Mouse (Mus musculus): ENCODE data around the gene Ryr2.

The Ryr2 gene

DNA sequence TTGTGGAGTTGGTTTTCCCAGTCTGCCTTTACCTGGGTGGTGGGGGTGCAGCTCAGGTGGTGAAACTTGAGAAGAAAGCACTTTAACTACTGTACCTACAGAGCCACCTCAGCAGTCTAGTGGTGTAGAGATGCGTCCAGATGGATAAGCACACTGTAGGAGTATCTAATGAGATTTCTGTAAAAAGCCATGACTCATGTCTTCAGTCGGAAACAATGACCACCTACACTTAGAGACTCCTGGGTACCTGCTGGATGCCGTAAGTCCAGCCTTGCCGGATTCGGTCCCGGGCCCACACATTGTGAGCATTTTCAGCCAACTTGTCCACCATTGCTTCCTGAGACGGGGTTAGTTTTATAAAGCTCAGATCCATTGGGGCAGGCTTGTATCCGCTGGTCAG is 334.6 kb downstream of the Ryr2 start:
- DNase-seq (ENCODE audit: low read depth, low spot score): peak; percentile 51

DNA sequence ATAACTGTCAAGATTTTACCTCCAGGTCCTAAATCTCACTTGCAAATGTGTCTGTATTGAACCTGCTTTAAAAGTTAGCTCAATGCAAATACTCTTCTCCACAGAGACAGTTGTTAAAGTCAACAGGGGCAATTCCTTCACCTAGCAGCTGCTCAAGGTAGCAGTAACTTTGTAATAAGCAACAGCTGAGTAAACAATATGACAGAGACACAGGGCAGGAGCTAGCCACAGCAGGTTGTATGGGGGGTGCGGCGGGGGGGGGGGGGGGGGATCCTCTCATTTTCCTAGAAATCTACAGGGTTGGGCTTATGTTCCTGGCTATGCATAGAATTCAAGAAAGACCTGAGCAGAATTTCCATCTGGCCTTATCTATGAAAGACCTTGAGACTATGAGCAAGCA is 339.8 kb downstream of the Ryr2 start:
- no peak for DNase-seq (ENCODE audit: low read depth, low spot score)

DNA sequence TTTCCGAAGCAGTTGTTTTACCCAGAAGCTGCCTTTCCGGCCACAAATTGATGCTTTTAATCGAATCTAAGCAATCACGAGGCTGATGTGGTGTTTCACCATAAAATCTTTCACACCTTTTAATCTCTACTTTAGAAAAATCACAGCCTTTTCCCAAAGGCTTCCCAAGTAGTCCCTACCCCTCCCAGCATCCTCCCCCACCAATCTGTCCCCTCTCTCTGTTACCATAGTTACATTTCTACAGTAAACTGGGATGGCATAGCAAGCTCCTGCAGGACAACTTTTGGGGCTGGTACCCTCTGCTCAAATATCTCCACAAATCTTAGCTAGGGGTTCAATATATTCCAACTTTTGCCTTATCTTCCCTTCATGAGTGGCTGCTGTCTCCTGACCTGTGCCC is 342.8 kb downstream of the Ryr2 start:
- DNase-seq (ENCODE audit: low read depth, low spot score): peak; percentile 68

DNA sequence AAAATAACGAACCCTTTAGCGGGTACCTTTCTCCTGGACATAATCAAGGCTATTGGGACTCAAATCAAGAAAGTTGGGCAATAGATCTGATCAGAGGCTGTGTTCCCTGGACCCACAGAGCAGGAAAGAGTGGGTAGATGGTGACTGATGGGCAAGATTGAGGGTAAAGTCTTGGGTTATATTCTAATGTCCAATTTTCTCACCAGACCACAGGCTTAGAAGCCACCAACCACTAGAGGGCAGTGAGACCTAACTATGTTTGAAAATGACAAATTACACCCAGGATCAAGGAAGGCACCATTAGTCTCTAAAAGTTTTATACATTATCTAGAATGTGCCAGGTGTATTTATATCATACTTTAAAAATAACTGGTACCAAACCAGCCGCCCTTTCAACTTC is 343.6 kb downstream of the Ryr2 start:
- DNase-seq (ENCODE audit: low read depth, low spot score): peak; percentile 77

DNA sequence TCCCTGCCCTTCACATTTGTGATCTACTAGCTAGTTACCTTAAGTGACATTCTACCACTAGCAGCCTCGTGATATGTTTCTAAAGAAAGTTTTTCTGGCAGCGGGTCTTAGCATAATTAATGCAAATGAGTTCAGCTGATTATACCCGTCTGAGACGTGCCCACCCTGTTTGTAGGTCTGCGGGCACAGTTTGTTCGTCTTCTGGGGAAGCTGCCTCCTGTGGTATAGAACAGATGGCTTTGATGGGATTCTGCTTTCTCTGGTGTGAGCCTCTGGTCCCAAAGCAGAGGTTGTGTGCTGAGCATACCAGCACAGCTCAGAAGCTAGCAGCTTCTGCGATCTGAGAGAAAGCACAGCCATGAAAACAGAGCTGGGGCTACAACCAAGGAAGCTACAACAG is 348.9 kb downstream of the Ryr2 start:
- DNase-seq (ENCODE audit: low read depth, low spot score): peak; percentile 73

DNA sequence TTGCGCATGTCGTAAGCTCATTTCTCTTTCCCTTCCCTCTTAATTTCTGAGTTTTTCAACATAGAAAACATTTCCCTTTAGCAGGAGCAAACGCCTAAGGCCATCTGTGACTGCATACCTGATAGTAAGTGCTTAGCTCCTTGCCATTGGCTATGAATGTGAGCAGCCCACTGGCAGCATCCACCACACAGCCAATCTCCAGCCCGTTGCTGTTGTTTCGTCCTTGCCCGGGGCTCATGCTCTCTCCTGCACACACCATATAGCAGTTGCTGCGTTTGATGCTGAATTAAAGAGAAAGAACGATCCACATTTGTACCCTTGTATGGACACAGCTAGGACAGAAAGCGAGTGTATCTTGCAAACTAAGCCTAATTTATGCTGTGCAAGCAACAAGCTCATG is 361.3 kb downstream of the Ryr2 start:
- DNase-seq (ENCODE audit: low read depth, low spot score): no peak

DNA sequence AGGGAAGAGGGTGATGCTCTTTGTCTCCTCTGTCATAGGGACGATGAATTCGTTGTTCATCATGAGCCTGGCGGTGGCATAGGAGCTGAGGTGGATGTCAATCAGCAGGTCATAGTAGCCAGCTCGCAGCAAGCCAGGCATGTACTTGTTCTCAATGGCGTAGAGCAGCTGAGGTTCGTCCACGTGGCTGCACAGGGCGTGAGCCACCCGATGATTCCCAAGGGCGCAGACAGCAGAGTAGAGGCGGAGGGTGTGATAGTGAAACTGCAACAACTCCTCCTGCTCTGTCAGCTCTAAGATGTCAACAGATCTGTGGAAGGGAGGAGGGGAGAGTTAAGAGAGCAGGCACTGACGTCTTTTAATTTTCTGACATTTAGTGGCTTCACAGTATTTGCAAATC is 368.5 kb downstream of the Ryr2 start:
- peak; percentile 53 for DNase-seq (ENCODE audit: low read depth, low spot score)

DNA sequence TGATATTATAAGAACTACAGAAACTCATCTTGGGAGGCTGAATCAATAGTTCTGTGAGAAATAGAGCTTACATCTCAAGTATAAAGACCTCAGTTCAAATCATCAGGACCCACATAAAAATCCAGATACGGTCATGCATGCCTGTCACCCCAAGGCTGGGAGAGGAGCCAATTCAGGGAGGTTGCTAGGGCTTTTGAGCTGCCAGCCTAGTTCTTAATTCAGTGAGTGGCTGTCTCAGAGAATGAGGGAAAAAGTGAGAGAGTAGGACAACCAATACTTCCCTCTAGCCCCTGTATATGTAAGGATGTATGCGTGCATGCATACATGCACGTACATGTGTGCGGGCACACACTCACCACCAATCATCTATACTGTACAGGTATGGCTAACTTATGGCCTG is 390.5 kb downstream of the Ryr2 start:
- DNase-seq (ENCODE audit: low read depth, low spot score): no peak

DNA sequence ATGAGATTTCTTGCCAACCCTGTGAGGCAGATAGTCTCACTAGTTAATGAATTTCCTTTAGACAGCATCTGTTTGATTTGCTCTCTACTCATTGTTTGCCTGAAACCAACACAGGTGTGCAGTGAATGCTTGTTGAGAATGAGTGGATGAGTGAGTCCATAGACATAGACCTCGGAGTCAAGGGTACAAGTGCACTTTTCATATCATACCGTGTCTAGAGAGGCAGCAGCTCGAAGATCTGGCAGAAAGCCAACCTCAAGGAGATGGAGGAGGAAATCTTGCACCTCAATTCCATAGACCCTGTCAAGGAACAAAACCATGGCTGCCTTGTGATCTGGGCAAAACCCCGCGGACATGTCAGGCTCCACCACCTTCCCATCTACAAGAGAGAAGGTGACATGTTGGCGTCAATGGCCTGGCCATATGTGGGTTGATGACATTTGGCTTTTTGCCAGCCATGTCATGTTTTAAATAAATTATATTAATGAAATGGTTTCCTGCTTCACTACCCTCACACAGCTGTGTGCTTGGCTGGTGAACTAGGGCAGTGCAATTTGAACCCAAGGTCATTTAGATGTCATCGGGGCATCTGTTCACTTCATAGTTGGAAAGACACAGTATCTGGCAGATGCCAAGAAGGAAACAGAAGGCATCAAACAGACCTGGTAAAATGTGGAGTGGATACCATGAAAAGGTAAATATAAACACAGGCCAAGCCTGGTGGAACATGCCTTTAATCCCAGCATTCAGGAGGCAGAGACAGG is 396.9 kb downstream of the Ryr2 start:
- peak; percentile 42 for DNase-seq (ENCODE audit: low read depth, low spot score)

DNA sequence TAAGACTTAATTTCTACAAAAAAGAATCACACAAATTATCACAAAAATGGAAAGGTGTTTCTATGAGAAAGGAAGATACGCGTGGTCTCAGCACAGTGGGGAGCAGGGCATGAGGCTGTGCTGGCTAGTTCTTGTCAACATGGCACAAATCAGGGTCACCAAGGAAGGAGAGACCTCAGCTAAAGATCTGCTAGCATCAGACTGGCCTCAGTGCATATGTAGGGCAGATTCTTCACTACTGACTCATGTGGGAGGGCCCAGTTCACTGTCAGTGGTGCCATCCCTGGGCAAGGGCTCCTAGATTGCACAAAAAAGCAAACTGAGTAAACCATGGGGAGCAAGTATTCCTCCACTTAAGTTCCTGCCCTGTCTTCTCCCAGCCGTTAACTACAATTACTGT is 405.0 kb downstream of the Ryr2 start:
- DNase-seq (ENCODE audit: low read depth, low spot score): peak; percentile 31

DNA sequence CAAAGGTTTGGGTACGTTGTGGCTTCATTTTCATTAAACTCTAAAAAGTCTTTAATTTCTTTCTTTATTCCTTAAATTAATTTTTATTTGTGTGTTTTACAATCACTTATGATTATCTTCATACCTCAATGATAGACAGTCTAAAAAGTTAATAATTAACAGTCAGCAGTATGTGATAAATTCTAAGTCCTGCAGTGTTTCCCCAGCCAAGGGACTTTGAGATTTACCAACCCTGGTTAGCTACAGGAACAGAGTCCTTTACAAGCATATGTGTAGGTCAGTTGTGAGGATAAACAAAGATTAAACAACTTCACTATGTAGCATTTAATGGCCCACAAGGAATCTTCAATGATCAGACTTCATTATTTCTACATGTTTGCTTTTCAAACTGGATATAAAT is 410.2 kb downstream of the Ryr2 start:
- DNase-seq (ENCODE audit: low read depth, low spot score): no peak

DNA sequence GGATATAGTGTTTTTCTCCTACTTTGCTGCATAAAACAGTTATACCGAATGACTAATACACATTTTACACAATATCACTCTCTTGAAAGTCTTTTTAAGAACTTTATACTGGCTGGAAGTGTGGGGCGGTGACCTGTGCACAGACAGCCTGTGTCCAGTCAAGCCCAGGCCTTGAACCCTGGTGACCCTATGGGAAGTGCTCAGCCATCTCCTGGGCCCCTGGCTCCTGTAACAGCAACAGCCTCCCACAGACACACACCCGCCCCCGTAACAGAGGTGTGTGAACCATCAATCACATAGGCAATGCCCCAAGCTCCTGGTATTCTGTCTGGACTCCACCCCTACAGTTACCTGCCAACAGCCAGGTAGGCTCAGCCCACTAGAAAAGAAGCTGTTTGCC is 424.9 kb downstream of the Ryr2 start:
- DNase-seq (ENCODE audit: low read depth, low spot score): no peak

DNA sequence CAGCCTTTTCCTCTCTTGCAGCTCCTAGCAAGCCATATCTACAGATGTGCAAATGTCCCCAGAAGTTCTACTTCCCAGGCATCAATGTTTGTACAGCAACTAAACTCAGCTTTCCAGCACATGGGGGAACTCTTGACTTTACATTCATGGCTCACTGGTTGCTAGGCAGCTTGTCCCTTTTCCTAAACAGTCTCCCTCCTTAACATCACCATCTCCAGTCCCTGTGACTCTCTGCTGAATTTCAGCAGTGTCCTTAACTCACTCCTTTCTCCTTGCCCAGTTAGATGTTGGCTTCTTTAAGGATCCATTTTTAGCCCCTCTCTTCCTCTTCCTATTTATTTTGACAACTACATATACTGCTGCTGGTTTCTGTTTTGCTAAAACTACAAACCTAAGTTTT is 443.9 kb downstream of the Ryr2 start:
- peak; percentile 41 for DNase-seq (ENCODE audit: low read depth, low spot score)

DNA sequence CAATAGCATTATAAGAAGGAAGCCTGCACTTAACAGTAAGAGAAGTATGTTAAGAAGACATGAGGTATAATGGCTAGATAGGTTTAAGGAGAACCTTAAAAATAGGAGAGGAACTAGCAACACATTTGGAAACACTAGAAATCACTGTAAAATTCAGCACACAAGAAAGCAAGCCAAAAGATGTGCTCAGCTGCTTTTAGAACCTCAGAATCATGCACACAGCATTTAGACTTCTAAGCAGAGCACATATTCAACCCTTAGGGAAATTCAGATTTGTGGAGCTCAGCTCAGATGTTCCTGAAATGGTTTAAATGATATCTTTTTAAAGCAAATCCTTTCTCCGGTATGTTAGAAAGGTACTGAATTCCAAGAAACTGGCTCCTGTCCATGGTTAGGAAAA is 461.9 kb downstream of the Ryr2 start:
- peak; percentile 68 for DNase-seq (ENCODE audit: low read depth, low spot score)

DNA sequence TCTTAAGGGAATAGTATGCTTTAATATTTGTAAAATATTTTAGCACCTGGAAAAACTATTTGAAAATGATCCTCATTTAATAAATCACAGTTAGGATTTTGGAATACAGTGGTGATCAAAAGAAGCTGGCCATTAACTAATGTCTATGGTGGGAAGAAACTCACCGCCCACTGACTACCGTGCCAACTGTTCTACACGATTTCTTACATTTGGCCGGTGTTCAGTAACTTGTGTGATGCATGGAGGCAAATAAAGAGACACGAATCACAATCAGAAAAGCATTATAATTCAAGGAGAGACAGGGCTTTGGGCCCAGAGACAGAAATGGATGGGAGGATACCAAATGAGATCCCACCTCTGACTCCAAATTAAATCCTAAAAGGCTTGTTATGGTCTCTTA is 470.4 kb downstream of the Ryr2 start:
- DNase-seq (ENCODE audit: low read depth, low spot score): peak; percentile 66

DNA sequence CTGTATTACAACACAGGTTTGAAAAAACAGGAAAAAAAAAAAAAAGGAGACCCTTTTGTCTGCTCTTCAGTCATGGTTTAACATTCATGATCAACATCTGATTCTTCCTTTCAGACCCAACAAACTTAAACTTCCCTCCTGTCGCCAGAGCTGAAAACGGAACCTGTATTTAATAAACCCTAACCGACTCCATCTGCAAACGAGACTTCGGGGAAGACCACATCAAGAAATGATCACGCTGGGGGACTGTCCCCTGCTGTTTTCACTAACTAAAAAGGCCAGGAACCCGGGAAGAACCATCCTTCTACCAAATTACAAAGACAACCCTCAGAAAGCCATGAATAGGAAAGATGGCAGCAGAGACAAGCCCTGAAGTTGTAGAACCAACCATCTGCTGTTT is 482.2 kb downstream of the Ryr2 start:
- DNase-seq (ENCODE audit: low read depth, low spot score): no peak

DNA sequence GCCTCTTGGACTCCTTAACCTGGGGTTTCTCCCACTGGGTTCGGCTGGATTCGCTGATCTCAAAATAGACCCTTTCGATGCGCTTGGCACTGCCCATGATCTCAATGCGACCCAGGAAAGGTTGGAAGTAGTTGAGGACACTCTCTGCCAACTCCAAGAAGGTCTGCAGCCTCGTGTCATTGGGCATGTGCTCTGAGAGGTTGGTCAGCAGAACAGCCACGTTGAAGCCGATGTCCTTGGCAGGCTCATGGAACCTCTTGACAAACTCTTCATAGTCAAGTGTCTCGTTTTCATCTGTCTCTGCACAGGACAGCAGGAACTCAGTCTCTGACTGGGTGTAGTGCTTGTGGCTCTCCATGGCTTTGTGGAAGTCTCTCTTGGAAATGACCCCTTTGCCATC is 511.3 kb downstream of the Ryr2 start:
- DNase-seq (ENCODE audit: low read depth, low spot score): no peak

DNA sequence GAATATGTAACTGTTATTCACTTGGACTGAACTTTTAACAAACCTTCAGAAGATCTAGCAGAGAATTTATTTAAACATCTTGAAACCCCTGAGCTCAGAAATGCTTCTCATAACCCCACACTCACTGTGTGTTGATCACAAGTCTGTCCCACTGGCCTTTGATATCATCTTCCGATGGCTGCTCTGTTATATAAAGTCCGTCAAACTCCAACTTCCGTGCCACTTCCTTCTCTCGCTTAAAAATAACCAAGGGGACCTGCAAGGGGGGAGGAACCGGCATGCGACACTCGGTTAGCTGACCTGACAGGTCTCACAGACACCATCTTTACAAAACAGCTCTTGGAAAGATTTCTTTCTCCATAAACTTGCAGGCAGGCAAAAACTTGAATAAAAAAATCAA is 521.5 kb downstream of the Ryr2 start:
- DNase-seq (ENCODE audit: low read depth, low spot score): no peak

DNA sequence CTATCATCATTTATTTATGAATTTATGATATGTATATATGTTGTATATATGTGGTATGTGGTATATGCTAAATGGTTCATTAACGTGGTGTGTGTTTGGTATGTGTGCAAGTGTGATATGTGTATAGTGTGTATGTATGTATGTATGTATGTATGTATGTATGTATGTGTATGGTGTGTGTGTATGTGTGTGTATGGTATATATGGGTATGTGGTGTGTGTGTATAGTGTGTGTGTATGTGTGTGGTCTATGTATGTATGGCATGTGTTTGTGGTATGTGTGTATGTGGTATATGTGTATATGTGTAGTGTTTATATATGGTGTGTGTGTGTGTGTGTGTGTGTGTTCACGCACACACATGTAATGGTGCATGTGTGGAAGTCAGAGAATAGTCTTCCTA is 534.2 kb downstream of the Ryr2 start:
- DNase-seq (ENCODE audit: low read depth, low spot score): no peak

DNA sequence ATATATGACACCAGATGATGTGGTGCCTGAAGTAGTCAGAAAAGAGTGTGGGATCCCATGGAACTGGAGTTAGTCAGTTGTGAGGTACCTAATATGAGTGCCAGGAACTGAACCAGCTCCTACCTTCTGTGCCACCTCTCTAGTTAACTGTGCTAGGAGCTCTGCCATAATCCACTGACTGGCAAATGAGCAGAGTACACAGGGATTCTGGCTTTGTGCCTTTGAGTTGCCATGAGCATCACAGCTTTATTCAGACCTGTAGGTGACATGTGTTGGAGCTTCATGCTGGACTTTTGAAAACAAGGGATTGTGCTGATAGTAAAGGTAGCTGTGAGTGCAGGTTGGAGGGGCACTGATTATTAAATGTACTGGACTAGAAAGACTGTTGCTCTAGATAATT is 539.4 kb downstream of the Ryr2 start:
- peak; percentile 54 for DNase-seq (ENCODE audit: low read depth, low spot score)

DNA sequence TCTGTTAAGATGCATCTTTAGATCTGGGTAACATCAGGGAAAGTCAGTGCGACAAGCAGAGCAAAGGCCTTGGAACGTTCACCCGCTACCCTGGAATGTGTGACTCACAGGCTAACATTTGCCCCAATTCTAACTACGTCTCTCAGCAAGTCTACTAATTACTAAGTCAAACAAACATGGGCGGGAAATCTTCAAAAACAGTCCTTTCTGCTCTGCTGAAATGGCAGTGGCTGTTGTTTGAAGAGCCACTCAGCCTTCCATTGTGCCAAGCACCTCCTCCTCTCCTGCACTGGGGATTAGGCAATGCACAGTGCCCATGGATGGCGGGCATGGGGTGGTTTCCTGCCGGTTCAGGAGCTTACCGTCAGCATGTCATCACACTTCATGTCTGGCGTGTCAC is 540.3 kb downstream of the Ryr2 start:
- DNase-seq (ENCODE audit: low read depth, low spot score): peak; percentile 66

DNA sequence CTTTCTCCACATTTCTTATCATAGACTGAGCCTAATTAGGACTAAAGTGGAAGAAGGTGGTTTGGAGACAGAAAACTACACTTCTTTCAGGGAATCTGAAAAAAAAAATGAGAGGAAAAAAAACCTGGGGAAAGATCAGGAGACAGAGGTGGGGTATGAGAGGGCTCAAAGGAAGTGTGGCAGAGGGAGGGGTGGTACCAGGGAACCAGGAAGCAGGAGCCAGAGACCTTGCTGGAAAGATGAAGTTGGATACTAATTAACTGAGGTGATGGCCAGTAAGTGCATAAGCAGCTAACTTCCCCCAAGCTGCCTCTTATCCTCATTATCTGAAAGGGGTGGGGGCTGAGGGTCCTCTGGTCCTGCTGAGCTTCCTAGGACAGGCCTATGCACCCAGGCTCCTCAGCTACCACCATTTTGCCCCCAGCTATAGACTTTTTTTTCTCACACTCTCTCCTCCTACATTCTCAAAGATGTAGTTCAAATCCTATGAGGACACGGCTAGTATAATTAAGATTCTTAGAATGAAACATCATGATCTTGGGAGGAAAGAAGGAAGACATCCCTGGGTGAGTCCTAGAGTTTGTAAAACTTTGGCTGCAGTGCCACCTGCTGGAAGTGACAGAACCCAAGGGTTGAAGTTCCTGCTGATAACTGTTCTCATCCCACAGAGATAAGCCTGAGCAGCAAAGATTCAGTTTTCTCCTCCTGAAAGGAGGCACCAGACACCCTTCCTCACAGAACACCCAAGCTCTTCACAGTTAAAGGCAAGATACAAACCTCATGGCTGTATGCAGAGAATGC is 543.3 kb downstream of the Ryr2 start:
- DNase-seq (ENCODE audit: low read depth, low spot score): peak; percentile 86

DNA sequence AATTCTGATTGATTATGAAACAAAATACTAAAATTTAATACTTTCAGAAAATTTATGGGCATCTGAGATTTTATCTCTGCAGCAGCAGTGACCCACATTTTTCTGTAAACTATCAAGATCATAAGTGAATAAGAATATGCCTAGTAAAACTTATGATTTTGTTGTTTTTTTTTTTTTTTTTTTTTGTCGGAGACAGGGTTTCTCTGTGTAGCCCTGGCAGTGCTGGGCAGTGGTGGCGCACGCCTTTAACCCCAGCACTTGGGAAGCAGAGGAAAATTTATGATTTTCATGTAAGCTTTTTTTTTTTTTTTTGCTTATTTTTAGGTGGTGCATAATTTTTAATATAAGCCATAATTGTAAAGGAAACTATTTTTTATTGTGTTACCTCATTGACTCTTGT is 557.1 kb downstream of the Ryr2 start:
- no peak for DNase-seq (ENCODE audit: low read depth, low spot score)
